Mouse (Mus musculus): Measurements from ENCODE around the gene Abcg4. TPM values are rescaled to one million over a fixed set of nuclear protein-coding genes. Genes with fewer than 3 reads are reported as not detected.
"Not testable (repeated sequence)": the region's sequence is repeated elsewhere in the genome, so short reads cannot be mapped to it uniquely, and the experiment has no call there.

Abcg4 gene
- polyA plus RNA-seq, 1 experiment from 2014 or later: 18.1 TPM

GRCm38 (mm10) chr9:44327064-44327711 is 38.8 kb upstream of the Abcg4 start:
- peak; percentile 64 for ATAC-seq
- Histone ChIP-seq H3K9ac (replicated peaks) (peak overlapping the region; percentile 84), H3K27me3 (no peaks in the 10 kb centered on the region), H3K4me2 (replicated peaks) (peak overlapping the region; percentile 93), H3K4me1 (replicated peaks) (peaks cover 18% of the 10 kb centered on the region), H3K9me3 (no peaks in the 10 kb centered on the region), H3K4me3 (replicated peaks) (peak overlapping the region; percentile 86), H3K27ac (peak overlapping the region; percentile 92), H3K36me3 (peaks cover 35% of the 10 kb centered on the region)
- under 1% methylated on average over 22 of the region's 22 CpGs for WGBS

GRCm38 (mm10) chr9:44326371-44327063 is 38.1 kb upstream of the Abcg4 start:
- H3K4me2 ChIP-seq (replicated peaks): peak overlapping the region; percentile 93
- peak; percentile 95 for ATAC-seq
- H3K9me3 ChIP-seq: no peaks in the 10 kb centered on the region
- peaks cover 29% of the 10 kb centered on the region for H3K36me3 ChIP-seq
- WGBS: under 1% methylated on average over 38 of the region's 38 CpGs
- H3K4me3 ChIP-seq (replicated peaks): peak overlapping the region; percentile 86
- peaks cover 18% of the 10 kb centered on the region for H3K4me1 ChIP-seq (replicated peaks)
- no peaks in the 10 kb centered on the region for H3K27me3 ChIP-seq
- peak overlapping the region; percentile 92 for H3K27ac ChIP-seq
- H3K9ac ChIP-seq (replicated peaks): peak overlapping the region; percentile 84

GRCm38 (mm10) chr9:44325768-44326370 is 37.5 kb upstream of the Abcg4 start, which contains the start of gene Dpagt1:
TSS of gene Dpagt1 (plus strand) at chr9:44326019.
- peak within 1 kb of the TSS; percentile 93 for H3K4me2 ChIP-seq (replicated peaks)
- H3K9ac ChIP-seq (replicated peaks): peak within 1 kb of the TSS; percentile 84
- no peaks in the 10 kb centered on the region for H3K27me3 ChIP-seq
- H3K36me3 ChIP-seq: peaks cover 23% of the 10 kb centered on the region
- H3K27ac ChIP-seq: peak within 1 kb of the TSS; percentile 92
- peaks cover 21% of the 10 kb centered on the region for H3K4me1 ChIP-seq (replicated peaks)
- no peaks in the 10 kb centered on the region for H3K9me3 ChIP-seq
- peak; percentile 35 for ATAC-seq
- WGBS: 7% methylated on average over 12 of the region's 12 CpGs
- peak within 1 kb of the TSS; percentile 86 for H3K4me3 ChIP-seq (replicated peaks)

- Histone ChIP-seq H3K4me1 (replicated peaks) (peaks cover 26% of the 10 kb centered on the region), H3K4me2 (replicated peaks) (peak overlapping the region; percentile 93), H3K9ac (replicated peaks) (peak overlapping the region; percentile 84; the same call in 1 of the 2 replicates), H3K36me3 (peaks cover 16% of the 10 kb centered on the region), H3K4me3 (replicated peaks) (peak overlapping the region; percentile 86)
- not testable (repeated sequence) for H3K27me3 ChIP-seq, ATAC-seq, H3K9me3 ChIP-seq, H3K27ac ChIP-seq
- WGBS: 58% methylated on average over 5 of the region's 8 CpGs
Measured at GRCm38 (mm10) chr9:44325032-44325767, 36.8 kb upstream of the Abcg4 start.

- Histone ChIP-seq H3K9ac (replicated peaks) (no peak overlapping the region), H3K9me3 (no peaks in the 10 kb centered on the region), H3K27ac (no peak overlapping the region), H3K4me2 (replicated peaks) (no peak overlapping the region), H3K4me3 (replicated peaks) (no peak overlapping the region), H3K36me3 (peaks cover 6% of the 10 kb centered on the region), H3K4me1 (replicated peaks) (peaks cover 30% of the 10 kb centered on the region), H3K27me3 (no peaks in the 10 kb centered on the region)
- 89% methylated on average over 6 of the region's 6 CpGs for WGBS
- no peak for ATAC-seq
Measured at GRCm38 (mm10) chr9:44324147-44324546, 35.7 kb upstream of the Abcg4 start.

- not testable (repeated sequence) for ATAC-seq; H3K9ac ChIP-seq (replicated peaks); H3K27me3 ChIP-seq; H3K9me3 ChIP-seq; H3K27ac ChIP-seq; H3K4me3 ChIP-seq (replicated peaks); H3K36me3 ChIP-seq; H3K4me2 ChIP-seq (replicated peaks)
- H3K4me1 ChIP-seq (replicated peaks): peaks cover 32% of the 10 kb centered on the region
- 77% methylated on average over 2 of the region's 4 CpGs for WGBS
Measured at GRCm38 (mm10) chr9:44323656-44324055, 35.2 kb upstream of the Abcg4 start.

- Histone ChIP-seq H3K36me3 (peaks cover 13% of the 10 kb centered on the region), H3K4me3 (replicated peaks) (peak overlapping the region; percentile 98), H3K4me2 (replicated peaks) (peak overlapping the region; percentile 93), H3K27ac (peak overlapping the region; percentile 84), H3K9me3 (no peaks in the 10 kb centered on the region), H3K9ac (replicated peaks) (peak overlapping the region; percentile 57), H3K27me3 (no peaks in the 10 kb centered on the region), H3K4me1 (replicated peaks) (peaks cover 35% of the 10 kb centered on the region)
- 0 out of 2 replicates have a peak, but pooled peaks have one; percentile 1 for ATAC-seq
- 18% methylated on average over 6 of the region's 6 CpGs for WGBS
Measured at GRCm38 (mm10) chr9:44320799-44321133, 32.4 kb upstream of the Abcg4 start.

- Histone ChIP-seq H3K4me3 (replicated peaks) (peak within 1 kb of the TSS; percentile 98), H3K9me3 (no peaks in the 10 kb centered on the region), H3K36me3 (peaks cover 19% of the 10 kb centered on the region), H3K27ac (peak within 1 kb of the TSS; percentile 84), H3K4me1 (replicated peaks) (peaks cover 33% of the 10 kb centered on the region), H3K4me2 (replicated peaks) (peak within 1 kb of the TSS; percentile 93), H3K27me3 (no peaks in the 10 kb centered on the region), H3K9ac (replicated peaks) (peak within 1 kb of the TSS; percentile 98)
- peak; percentile 98 for ATAC-seq
- WGBS: under 1% methylated on average over 66 of the region's 67 CpGs
Measured at GRCm38 (mm10) chr9:44319887-44320798, 31.7 kb upstream of the Abcg4 start, which contains the start of gene C2cd2l. TSS of gene C2cd2l (minus strand) at chr9:44320285.

GRCm38 (mm10) chr9:44319105-44319886 is 30.9 kb upstream of the Abcg4 start:
- no peaks in the 10 kb centered on the region for H3K9me3 ChIP-seq
- peak; percentile 32 for ATAC-seq
- peaks cover 28% of the 10 kb centered on the region for H3K36me3 ChIP-seq
- peak overlapping the region; percentile 84 for H3K27ac ChIP-seq
- peaks cover 33% of the 10 kb centered on the region for H3K4me1 ChIP-seq (replicated peaks)
- 2% methylated on average over 37 of the region's 37 CpGs for WGBS
- H3K4me3 ChIP-seq (replicated peaks): peak overlapping the region; percentile 98
- H3K4me2 ChIP-seq (replicated peaks): peak overlapping the region; percentile 93
- H3K9ac ChIP-seq (replicated peaks): peak overlapping the region; percentile 98
- no peaks in the 10 kb centered on the region for H3K27me3 ChIP-seq

GRCm38 (mm10) chr9:44318826-44319095 is 30.3 kb upstream of the Abcg4 start:
- Histone ChIP-seq H3K36me3 (peaks cover 33% of the 10 kb centered on the region), H3K4me1 (replicated peaks) (peaks cover 33% of the 10 kb centered on the region), H3K9me3 (no peaks in the 10 kb centered on the region), H3K9ac (replicated peaks) (peak overlapping the region; percentile 98), H3K4me2 (replicated peaks) (peak overlapping the region; percentile 93), H3K4me3 (replicated peaks) (peak overlapping the region; percentile 98), H3K27ac (no peak overlapping the region), H3K27me3 (no peaks in the 10 kb centered on the region)
- ATAC-seq: no peak
- 36% methylated on average over 3 of the region's 3 CpGs for WGBS

Measured in midbrain, embryonic 13.5 days (tissue).